Comparison of ENCODE assay signal across 9 mouse cellular contexts in the genomic region with DNA sequence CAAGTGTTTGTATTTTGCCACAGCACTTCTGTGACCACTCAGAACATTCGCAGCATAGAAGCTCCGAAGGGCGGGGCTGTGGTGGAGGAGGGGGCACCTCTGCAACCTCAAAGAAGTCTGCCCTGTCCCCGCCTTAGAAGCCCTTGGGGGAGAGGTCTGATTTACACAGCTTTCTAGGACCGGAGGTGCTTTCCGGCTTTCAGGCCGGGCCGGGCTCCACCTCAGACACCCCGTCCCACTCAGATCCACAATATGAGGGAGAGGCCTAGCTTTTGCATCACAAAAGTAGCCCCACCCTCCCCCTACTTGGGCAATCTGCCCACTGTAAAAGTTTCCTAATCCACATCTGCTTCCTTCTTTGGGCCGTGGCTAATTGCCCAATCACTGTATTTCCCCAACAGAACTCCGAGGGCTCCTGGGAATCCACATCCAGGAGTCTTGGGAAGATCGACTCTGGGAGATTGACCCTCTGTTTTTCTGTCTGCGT. TPM values are rescaled to one million over a fixed set of nuclear protein-coding genes. Genes with fewer than 3 reads are reported as not detected.
DNase-seq lines count a peak whose midpoint lies in the region; ATAC-seq lines count a peak whose summit lies in the region.
"Had no signal": no experiment of that assay in that cellular context is flagged by ENCODE, and none has a peak within 500 bp of the region (broad histone marks: within the 10 kb centered on the region; RNA-seq: fewer than 3 reads in every experiment).

No protein-coding gene starts in this region.

- H3K4me1 ChIP-seq in stomach, embryonic 15.5 days = no peaks in the 10 kb centered on the region

- H3K4me2 ChIP-seq in stomach, embryonic 15.5 days = peak overlapping the region; percentile 45

- peak overlapping the region; percentile 64 for H3K27ac ChIP-seq in stomach, embryonic 15.5 days

- peak; percentile 67 for ATAC-seq in stomach, embryonic 15.5 days (ENCODE audit: insufficient read depth, low FRiP score, low read depth)

- intact Hi-C loops in left cerebral cortex, postnatal 36 days (cut with DNase I) = no loop called here

- H3K9ac ChIP-seq in stomach, embryonic 15.5 days = no peak overlapping the region

- H3K9me3 ChIP-seq in stomach, embryonic 15.5 days = no peaks in the 10 kb centered on the region

- peaks cover 12% of the 10 kb centered on the region for H3K27me3 ChIP-seq in stomach, embryonic 15.5 days (replicated peaks)

- peak; percentile 99 for DNase-seq in R1 (ENCODE audit: low read depth, low spot score)
- DNase-seq in embryo, embryonic 9.5 days (ENCODE audit: extremely low spot score) = peak; percentile 31
- peak; percentile 91 to 94 for DNase-seq in heart, adult 9 months (ENCODE audit: low spot score in 2 of 2)
- peak; percentile 68 to 77 for DNase-seq in kidney, adult 8-10 months
- peak; percentile 97 for DNase-seq in lung, postnatal 36 days
- no peak for DNase-seq in left cerebral cortex, postnatal 36 days (ENCODE audit: low spot score in 2 of 2)
- DNase-seq in right cerebral cortex, postnatal 25 days = no peak

- 4% methylated on average over 13 of the region's 13 CpGs for WGBS in stomach, embryonic 15.5 days

- no peak overlapping the region for H3K4me3 ChIP-seq in stomach, embryonic 15.5 days (replicated peaks)

- no peaks in the 10 kb centered on the region for H3K36me3 ChIP-seq in stomach, embryonic 15.5 days

RNA-seq across cellular contexts. Expression of a gene that starts 4.3 kb away (rescaled TPM):
- polyA plus RNA-seq in stomach, embryonic 15.5 days (2015; fragmentation: Nextera tagmentation; extraction: Ambion mirVana) = not detected in 2 replicates
- total RNA-seq in left cerebral cortex, postnatal 36 days (2021) = under 1 TPM; 0.69 to 0.77 TPM
- polyA plus RNA-seq: large intestine, adult 2 months had no signal

RNA-seq across cellular contexts. Expression of a gene that starts 15.5 kb away (rescaled TPM):
- 101 and 109 TPM in 2 replicates for polyA plus RNA-seq in stomach, embryonic 15.5 days (2015; fragmentation: Nextera tagmentation; extraction: Ambion mirVana)
- total RNA-seq in left cerebral cortex, postnatal 36 days (2021) = 10 to 100 TPM; 26.0 to 27.3 TPM

RNA-seq across cellular contexts. Expression of a gene that starts 37.7 kb away (rescaled TPM):
- polyA plus RNA-seq in stomach, embryonic 15.5 days (2015; fragmentation: Nextera tagmentation; extraction: Ambion mirVana) = 30.7 and 34.4 TPM in 2 replicates
- 10 to 100 TPM; 20.3 to 21.9 TPM for total RNA-seq in left cerebral cortex, postnatal 36 days (2021)

RNA-seq across cellular contexts. Expression of a gene that starts 46.2 kb away (rescaled TPM):
- polyA plus RNA-seq in stomach, embryonic 15.5 days (2015; fragmentation: Nextera tagmentation; extraction: Ambion mirVana) = 3.2 and 3.7 TPM in 2 replicates
- total RNA-seq in left cerebral cortex, postnatal 36 days (2021) = under 1 TPM in 1 of 2 experiments, not detected in 1; 0.20 TPM

RNA-seq across cellular contexts. Expression of a gene that starts 53.5 kb away (rescaled TPM):
- 20.9 and 23.0 TPM in 2 replicates for polyA plus RNA-seq in stomach, embryonic 15.5 days (2015; fragmentation: Nextera tagmentation; extraction: Ambion mirVana)
- 10 to 100 TPM; 13.8 to 20.6 TPM for total RNA-seq in left cerebral cortex, postnatal 36 days (2021)

Comparison
In these comparisons a context has a peak if more than half of its experiments do, and no peak if none do; other contexts are left out.
1. DNase-seq: peak in R1 (single experiment), embryo, embryonic 9.5 days (single experiment), heart, adult 9 months (2 of 2), kidney, adult 8-10 months (2 of 2) and lung, postnatal 36 days (single experiment); none in left cerebral cortex, postnatal 36 days (0 of 2) and right cerebral cortex, postnatal 25 days (single experiment).